Mouse (Mus musculus) ES-E14 (cell line): Measurements from ENCODE around the gene Zbtb3.

Experiments used
- CHD2 ChIP-seq: IDR thresholded peaks from 2 replicates; pipeline ENCODE4 v1.6.1; 2014; ENCODE audit warnings: mild to moderate bottlenecking, low read depth, low read length, inconsistent platforms
- HCFC1 ChIP-seq: IDR thresholded peaks from 2 replicates; pipeline ENCODE4 v1.6.1; 2012; ENCODE audit warnings: low read length, inconsistent platforms, borderline replicate concordance; ENCODE audit not compliant: insufficient read depth
- MAFK ChIP-seq: IDR thresholded peaks from 2 replicates; pipeline ENCODE4 v1.6.1; 2014; ENCODE audit warnings: mild to moderate bottlenecking, low read depth, low read length, inconsistent platforms; ENCODE audit not compliant: insufficient read depth
- ZC3H11A ChIP-seq: IDR thresholded peaks from 2 replicates; pipeline ENCODE4 v1.6.1; 2012; ENCODE audit warnings: low read depth, mild to moderate bottlenecking, inconsistent platforms, low read length, borderline replicate concordance
- ZNF384 ChIP-seq: IDR thresholded peaks from 2 replicates; pipeline ENCODE4 v1.6.1; 2012; ENCODE audit warnings: low read depth, low read length, inconsistent platforms

GRCm38 (mm10) chr19:8818301-8818798 is 16.0 kb downstream of the Zbtb3 start:
- TF ChIP-seq ZC3H11A (no peak), HCFC1 (no peak), MAFK (no peak), ZNF384 (no peak), CHD2 (no peak)
